ENCODE assay signal across 13 mouse cellular contexts in genomic region chr11:88636319-88636718, GRCm38 (mm10).
"Had no signal": no experiment of that assay in that cellular context is flagged by ENCODE, and none has a peak within 500 bp of the region (broad histone marks: within the 10 kb centered on the region; RNA-seq: fewer than 3 reads in every experiment).

No protein-coding gene starts in this region.

- H3K27me3 ChIP-seq: limb, embryonic 12.5 days; liver, embryonic 13.5 days; lung, embryonic 15.5 days had no signal

- ATAC-seq: liver, postnatal 0 days had no signal

- H3K4me3 ChIP-seq: limb, embryonic 12.5 days; liver, embryonic 13.5 days; lung, embryonic 15.5 days had no signal

- H3K4me2 ChIP-seq: limb, embryonic 12.5 days; liver, embryonic 13.5 days; lung, embryonic 15.5 days had no signal

- H3K9me3 ChIP-seq: limb, embryonic 12.5 days; liver, embryonic 13.5 days; lung, embryonic 15.5 days had no signal

- H3K9ac ChIP-seq: limb, embryonic 12.5 days; liver, embryonic 13.5 days; liver, postnatal 0 days; lung, embryonic 15.5 days had no signal

- H3K36me3 ChIP-seq: liver, embryonic 13.5 days; lung, embryonic 15.5 days had no signal

- H3K27ac ChIP-seq: limb, embryonic 12.5 days; liver, embryonic 13.5 days; lung, embryonic 15.5 days had no signal

- DNase-seq: kidney, adult 11 months; kidney, postnatal 10 days; layer of hippocampus, adult 9-11 months; layer of hippocampus, postnatal 36 days; liver; liver, embryonic 13.5 days; liver, postnatal 0 days; right cerebral cortex, postnatal 4 days; spleen, adult 18-20 months; thymus, adult 18-20 months; thymus, postnatal 14 days had no signal
